Mouse (Mus musculus): Measurements from ENCODE around the gene Prmt9. TPM values are rescaled to one million over a fixed set of nuclear protein-coding genes. Genes with fewer than 3 reads are reported as not detected.

The Prmt9 gene
- polyA plus RNA-seq (2015; fragmentation: Nextera tagmentation; extraction: Ambion mirVana) = 16.7 and 17.7 TPM in 2 replicates

DNA sequence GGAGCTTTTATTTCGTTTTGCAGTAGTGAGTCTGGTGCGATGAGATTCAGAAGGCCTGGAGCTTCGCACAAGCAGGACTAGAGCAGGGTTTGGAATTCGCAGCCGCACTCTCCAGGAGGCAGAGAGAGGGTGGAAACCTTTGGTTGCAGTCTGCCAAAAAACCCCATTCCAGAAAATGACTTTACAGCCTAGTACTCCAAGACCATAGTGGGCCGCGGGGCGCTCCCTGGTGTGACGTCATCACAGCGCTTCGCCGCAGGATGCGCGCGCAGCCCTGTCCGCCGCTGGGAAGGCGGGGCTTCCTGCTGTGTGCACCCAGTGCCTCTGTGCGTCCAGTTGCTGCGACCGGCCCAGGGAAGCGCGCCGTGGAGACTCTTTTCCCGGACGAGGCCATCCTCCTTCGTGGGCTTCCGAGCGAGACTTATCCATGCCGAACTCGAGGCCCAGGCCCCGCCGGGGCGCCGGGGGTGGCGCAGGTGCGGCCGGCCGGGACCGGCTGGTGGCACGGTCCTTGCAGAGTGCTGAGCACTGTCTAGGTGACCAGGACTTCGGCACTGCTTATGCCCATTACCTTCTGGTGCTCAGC, at the start of gene Prmt9:
Prmt9 (plus strand) TSS at position 277 of the 586 bp plus-strand sequence.
- no peaks in the 10 kb centered on the region for H3K27me3 ChIP-seq
- WGBS = 2% methylated on average over 42 of the region's 42 CpGs
- H3K9me3 ChIP-seq = no peaks in the 10 kb centered on the region
- H3K4me3 ChIP-seq = peak within 1 kb of the TSS; percentile 90
- peak; percentile 92 for ATAC-seq (ENCODE audit: insufficient number of reproducible peaks, low FRiP score, low TSS enrichment, low read depth)
- 0 out of 2 replicates have a peak, but pooled peaks cover 3% of the 10 kb centered on the region for H3K4me1 ChIP-seq
- H3K4me2 ChIP-seq = peak within 1 kb of the TSS; percentile 62
- peak within 1 kb of the TSS; percentile 92 for H3K27ac ChIP-seq
- H3K9ac ChIP-seq = peak within 1 kb of the TSS; percentile 85
- peaks cover 30% of the 10 kb centered on the region for H3K36me3 ChIP-seq

DNA sequence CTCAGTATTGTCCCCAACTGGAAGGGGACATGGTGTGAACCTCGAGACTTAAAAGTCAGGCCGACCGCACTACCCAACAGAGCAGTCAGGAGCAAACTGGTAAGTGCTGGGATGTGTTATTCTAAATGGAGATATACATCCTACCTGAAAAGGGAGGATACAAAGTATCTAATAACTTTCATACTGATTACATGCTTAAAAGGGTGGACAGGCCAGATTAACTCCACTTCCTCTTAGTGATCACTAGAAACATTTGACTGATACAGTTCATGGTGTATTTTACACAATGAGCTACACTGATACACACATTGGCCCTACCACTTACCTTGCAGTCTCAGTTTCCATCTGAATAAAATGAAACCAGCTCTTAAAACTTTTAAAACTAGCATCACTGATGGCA, 48.9 kb upstream of the Prmt9 start:
- ATAC-seq (ENCODE audit: insufficient number of reproducible peaks, low FRiP score, low TSS enrichment, low read depth) = no peak
- Histone ChIP-seq H3K9ac (no peak overlapping the region), H3K36me3 (no peaks in the 10 kb centered on the region), H3K4me2 (no peak overlapping the region), H3K27ac (no peak overlapping the region), H3K27me3 (no peaks in the 10 kb centered on the region), H3K4me3 (no peak overlapping the region), H3K9me3 (no peaks in the 10 kb centered on the region), H3K4me1 (peaks cover 14% of the 10 kb centered on the region)
- 94% methylated on average over 3 of the region's 3 CpGs for WGBS

- Histone ChIP-seq H3K4me1 (peaks cover 11% of the 10 kb centered on the region; the same call in 1 of the 2 replicates), H3K27ac (no peak overlapping the region), H3K4me2 (no peak overlapping the region), H3K4me3 (no peak overlapping the region), H3K36me3 (no peaks in the 10 kb centered on the region), H3K9ac (no peak overlapping the region), H3K27me3 (no peaks in the 10 kb centered on the region), H3K9me3 (no peaks in the 10 kb centered on the region)
- 84% methylated on average over 8 of the region's 8 CpGs for WGBS
- no peak for ATAC-seq (ENCODE audit: insufficient number of reproducible peaks, low FRiP score, low TSS enrichment, low read depth)
Observed at GRCm38 (mm10) chr8:77501131-77501530, 48.1 kb upstream of the Prmt9 start.

DNA sequence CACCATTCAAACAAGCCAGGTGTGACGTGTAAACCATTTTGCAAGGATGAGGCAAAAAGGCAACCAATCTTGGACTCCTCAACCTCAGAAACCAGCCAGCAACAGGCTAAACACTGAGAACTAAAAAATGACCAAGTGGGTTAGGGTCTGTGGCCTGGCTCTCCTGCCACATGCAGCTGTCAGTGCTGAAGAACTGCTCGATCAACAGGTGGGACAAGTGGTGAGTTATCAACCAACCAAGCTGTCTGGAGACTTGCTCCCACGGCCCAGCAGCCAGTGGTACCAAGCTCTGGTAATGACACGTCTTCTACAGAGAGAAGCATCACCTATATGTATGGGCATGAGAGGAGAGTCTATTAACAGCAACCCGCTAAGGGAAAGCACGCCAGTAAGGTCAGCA, 46.6 kb upstream of the Prmt9 start:
- Histone ChIP-seq H3K4me3 (no peak overlapping the region), H3K36me3 (no peaks in the 10 kb centered on the region), H3K4me1 (peaks cover 13% of the 10 kb centered on the region; the same call in 1 of the 2 replicates), H3K27ac (no peak overlapping the region), H3K9me3 (no peaks in the 10 kb centered on the region), H3K27me3 (no peaks in the 10 kb centered on the region), H3K9ac (no peak overlapping the region), H3K4me2 (no peak overlapping the region)
- 86% methylated on average over 6 of the region's 6 CpGs for WGBS
- ATAC-seq (ENCODE audit: insufficient number of reproducible peaks, low FRiP score, low TSS enrichment, low read depth) = no peak

- WGBS = 53% methylated on average over 7 of the region's 7 CpGs
- no peak for ATAC-seq (ENCODE audit: insufficient number of reproducible peaks, low FRiP score, low TSS enrichment, low read depth)
- no peak overlapping the region for H3K4me2 ChIP-seq
Observed at GRCm38 (mm10) chr8:77506539-77506938, 42.7 kb upstream of the Prmt9 start.

GRCm38 (mm10) chr8:77507510-77508035, 41.6 kb upstream of the Prmt9 start:
- Histone ChIP-seq H3K27ac (no peak overlapping the region), H3K9ac (no peak overlapping the region)
- WGBS = 48% methylated on average over 10 of the region's 10 CpGs

More at GRCm38 (mm10) chr8:77506539-77506938, 42.7 kb upstream of the Prmt9 start:
- H3K36me3 ChIP-seq = no peaks in the 10 kb centered on the region
- H3K9ac ChIP-seq = no peak overlapping the region
- no peaks in the 10 kb centered on the region for H3K27me3 ChIP-seq
- no peak overlapping the region for H3K4me3 ChIP-seq
- H3K4me1 ChIP-seq = peaks cover 20% of the 10 kb centered on the region
- no peak overlapping the region for H3K27ac ChIP-seq
- H3K9me3 ChIP-seq = no peaks in the 10 kb centered on the region

GRCm38 (mm10) chr8:77509044-77509443, 40.2 kb upstream of the Prmt9 start:
- Histone ChIP-seq H3K4me3 (no peak overlapping the region), H3K36me3 (no peaks in the 10 kb centered on the region), H3K27me3 (no peaks in the 10 kb centered on the region), H3K9me3 (no peaks in the 10 kb centered on the region), H3K4me1 (peaks cover 37% of the 10 kb centered on the region), H3K27ac (no peak overlapping the region), H3K9ac (no peak overlapping the region), H3K4me2 (no peak overlapping the region)
- 78% methylated on average over 7 of the region's 7 CpGs for WGBS
- no peak for ATAC-seq (ENCODE audit: insufficient number of reproducible peaks, low FRiP score, low TSS enrichment, low read depth)

More at GRCm38 (mm10) chr8:77507510-77508035, 41.6 kb upstream of the Prmt9 start:
- Histone ChIP-seq H3K4me1 (peaks cover 29% of the 10 kb centered on the region), H3K27me3 (no peaks in the 10 kb centered on the region), H3K36me3 (no peaks in the 10 kb centered on the region), H3K4me2 (no peak overlapping the region), H3K9me3 (no peaks in the 10 kb centered on the region), H3K4me3 (no peak overlapping the region)
- no peak for ATAC-seq (ENCODE audit: insufficient number of reproducible peaks, low FRiP score, low TSS enrichment, low read depth)

DNA sequence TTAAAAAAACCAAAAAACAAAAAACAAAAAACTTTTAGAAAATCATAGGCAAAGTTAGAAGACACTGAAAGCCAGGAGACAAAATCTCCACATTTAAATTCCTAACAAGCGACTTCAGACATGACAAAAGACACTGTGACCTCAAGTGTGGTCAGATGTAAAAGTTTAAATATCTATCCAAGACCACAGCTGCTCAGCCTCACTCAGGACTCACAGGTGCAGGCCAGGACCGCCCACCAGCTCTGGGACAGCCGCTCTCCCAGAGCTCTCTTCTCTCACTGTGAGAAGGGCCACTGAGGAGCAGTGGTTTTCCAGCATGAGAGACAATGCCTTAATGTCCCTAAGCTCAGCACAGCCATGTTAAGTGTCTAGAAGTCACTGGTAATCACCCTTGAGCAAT, 38.8 kb upstream of the Prmt9 start:
- H3K4me1 ChIP-seq = peaks cover 44% of the 10 kb centered on the region
- WGBS = 77% methylated on average over 3 of the region's 3 CpGs
- H3K27me3 ChIP-seq = no peaks in the 10 kb centered on the region
- H3K27ac ChIP-seq = no peak overlapping the region
- no peaks in the 10 kb centered on the region for H3K36me3 ChIP-seq
- no peak overlapping the region for H3K4me2 ChIP-seq
- no peak overlapping the region for H3K4me3 ChIP-seq
- ATAC-seq (ENCODE audit: insufficient number of reproducible peaks, low FRiP score, low TSS enrichment, low read depth) = no peak
- H3K9me3 ChIP-seq = no peaks in the 10 kb centered on the region
- H3K9ac ChIP-seq = no peak overlapping the region

DNA sequence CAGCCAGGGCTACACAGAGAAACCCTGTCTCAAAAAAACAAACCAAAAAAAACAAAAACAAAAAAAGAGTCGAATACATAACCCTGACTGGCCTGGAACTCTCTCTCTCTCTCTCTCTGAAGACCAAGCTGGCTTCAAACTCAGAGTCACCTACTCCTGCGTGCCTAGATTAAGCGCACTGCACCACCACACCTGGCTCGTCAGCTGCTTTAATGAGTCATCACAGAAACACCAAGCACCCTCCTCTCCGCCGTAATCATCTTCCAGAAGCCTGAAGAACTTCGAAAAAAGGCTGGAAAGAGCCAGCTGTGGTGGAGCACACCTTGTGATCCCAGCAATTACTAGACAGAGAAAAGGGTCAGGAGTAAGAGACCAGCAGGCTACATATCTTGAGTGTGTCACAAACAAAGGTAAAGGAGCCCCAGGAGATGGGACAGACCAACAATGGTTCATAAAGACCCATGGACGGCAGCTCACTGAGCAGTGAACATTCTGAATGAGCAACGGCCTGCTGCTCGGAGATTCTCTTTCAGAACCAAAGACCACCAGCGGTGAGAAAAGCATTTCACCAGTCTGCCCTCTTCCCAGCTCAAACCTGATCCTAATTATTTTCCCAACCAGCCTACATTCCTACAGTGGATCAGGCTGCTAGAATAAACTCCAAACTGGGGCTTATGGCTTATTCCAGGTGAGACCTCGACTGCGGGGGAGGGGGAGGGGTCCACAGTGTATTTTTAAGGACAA, 37.3 kb upstream of the Prmt9 start:
- no peaks in the 10 kb centered on the region for H3K36me3 ChIP-seq
- H3K9ac ChIP-seq = no peak overlapping the region
- no peak overlapping the region for H3K4me2 ChIP-seq
- WGBS = 42% methylated on average over 13 of the region's 13 CpGs
- H3K9me3 ChIP-seq = no peaks in the 10 kb centered on the region
- H3K27ac ChIP-seq = no peak overlapping the region
- no peaks in the 10 kb centered on the region for H3K27me3 ChIP-seq
- ATAC-seq (ENCODE audit: insufficient number of reproducible peaks, low FRiP score, low TSS enrichment, low read depth) = no peak
- H3K4me3 ChIP-seq = no peak overlapping the region
- peaks cover 53% of the 10 kb centered on the region for H3K4me1 ChIP-seq

- H3K27me3 ChIP-seq = no peaks in the 10 kb centered on the region
- 78% methylated on average over 8 of the region's 8 CpGs for WGBS
- H3K27ac ChIP-seq = no peak overlapping the region
- no peak overlapping the region for H3K9ac ChIP-seq
- no peaks in the 10 kb centered on the region for H3K9me3 ChIP-seq
- H3K4me2 ChIP-seq = no peak overlapping the region
- no peak for ATAC-seq (ENCODE audit: insufficient number of reproducible peaks, low FRiP score, low TSS enrichment, low read depth)
- no peaks in the 10 kb centered on the region for H3K36me3 ChIP-seq
- no peak overlapping the region for H3K4me3 ChIP-seq
- peaks cover 55% of the 10 kb centered on the region for H3K4me1 ChIP-seq
Observed at GRCm38 (mm10) chr8:77515201-77515600, 34.0 kb upstream of the Prmt9 start.

DNA sequence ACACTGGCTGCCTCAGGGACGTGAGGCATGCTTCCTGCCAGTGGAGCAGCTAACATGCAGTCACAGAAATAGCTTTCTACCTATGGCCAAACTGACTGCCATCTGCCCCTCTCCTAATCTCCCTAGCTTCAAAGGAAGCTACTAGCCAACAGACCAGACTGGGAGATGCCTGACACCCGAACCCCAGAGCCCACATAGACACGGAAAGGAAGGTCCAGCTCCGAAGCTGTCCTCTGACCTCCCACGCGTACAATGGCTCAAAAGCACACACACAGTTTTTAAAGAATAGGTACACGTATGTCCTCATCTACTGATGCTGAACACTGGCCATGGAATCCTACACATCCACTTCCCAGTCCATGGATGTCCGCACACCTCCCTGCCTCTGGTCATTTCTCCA, 33.4 kb upstream of the Prmt9 start:
- Histone ChIP-seq H3K9me3 (no peaks in the 10 kb centered on the region), H3K4me3 (peak overlapping the region; percentile 79), H3K9ac (no peak overlapping the region), H3K4me2 (peak overlapping the region; percentile 75), H3K27me3 (no peaks in the 10 kb centered on the region), H3K36me3 (no peaks in the 10 kb centered on the region), H3K4me1 (peaks cover 57% of the 10 kb centered on the region), H3K27ac (no peak overlapping the region)
- WGBS = 58% methylated on average over 8 of the region's 8 CpGs
- no peak for ATAC-seq (ENCODE audit: insufficient number of reproducible peaks, low FRiP score, low TSS enrichment, low read depth)

GRCm38 (mm10) chr8:77516845-77517244, 32.4 kb upstream of the Prmt9 start:
- Histone ChIP-seq H3K36me3 (no peaks in the 10 kb centered on the region), H3K4me1 (peaks cover 53% of the 10 kb centered on the region), H3K27me3 (no peaks in the 10 kb centered on the region), H3K4me2 (peak overlapping the region; percentile 75), H3K9me3 (no peaks in the 10 kb centered on the region), H3K4me3 (peak overlapping the region; percentile 79), H3K27ac (peak overlapping the region; percentile 92; the same call in 1 of the 2 replicates), H3K9ac (peak overlapping the region; percentile 78)
- 3% methylated on average over 10 of the region's 10 CpGs for WGBS
- ATAC-seq (ENCODE audit: insufficient number of reproducible peaks, low FRiP score, low TSS enrichment, low read depth) = no peak

All from limb, embryonic 15.5 days (tissue).